Mouse (Mus musculus): ENCODE results near the gene Psmc2. TPM values are rescaled to one million over a fixed set of nuclear protein-coding genes. Genes with fewer than 3 reads are reported as not detected.

Gene Psmc2
- 98.6 and 103 TPM in 2 replicates for polyA plus RNA-seq (2012; rRNA removed)

GRCm38 (mm10) chr5:21785053-21785452, at the start of gene Psmc2, which contains the start of gene Dnajc2:
TSS of gene Psmc2 (plus strand) at chr5:21785283.
TSS of gene Dnajc2 (minus strand) at chr5:21785251.

GRCm38 (mm10) chr5:21736956-21737585, 48.0 kb upstream of the Psmc2 start, which contains the start of gene Pmpcb:
TSS of gene Pmpcb (plus strand) at chr5:21737141.

Other genes starting within 250 kb of the Psmc2 start
- gene Lrrc17, start 241.7 kb upstream of the Psmc2 start, polyA plus RNA-seq (2012; rRNA removed), result 3.2 and 6.3 TPM in 2 replicates
- gene Fbxl13, start 139.6 kb upstream of the Psmc2 start, polyA plus RNA-seq (2012; rRNA removed), result 0.47 and 0.51 TPM in 2 replicates
- gene Armc10, start 139.5 kb upstream of the Psmc2 start, polyA plus RNA-seq (2012; rRNA removed), result 94.5 and 95.0 TPM in 2 replicates
- 2.6 and 2.7 TPM in 2 replicates for gene Napepld, start 83.9 kb upstream of the Psmc2 start, polyA plus RNA-seq (2012; rRNA removed)
- gene Pmpcb, start 48.1 kb upstream of the Psmc2 start, polyA plus RNA-seq (2012; rRNA removed), result 66.3 and 69.6 TPM in 2 replicates
- gene Dnajc2, start within 50 bp of the Psmc2 start, polyA plus RNA-seq (2012; rRNA removed), result 29.2 and 29.7 TPM in 2 replicates
- 0.25 and 0.34 TPM in 2 replicates for gene Slc26a5, start 80.3 kb downstream of the Psmc2 start, polyA plus RNA-seq (2012; rRNA removed)